Mouse (Mus musculus) forebrain, embryonic 10.5 days (tissue): Measurements from ENCODE around the gene Dnah17. TPM values are rescaled to one million over a fixed set of nuclear protein-coding genes. Genes with fewer than 3 reads are reported as not detected.

Experiments used
- microRNA-seq: library from miRNA; unstranded; fragments of <30 nt; microRNA quantifications from one replicate; pipeline ENCODE4, GENCODE M21; 2017
- polyA plus RNA-seq: library from polyadenylated mRNA; unstranded; fragments of >200 nt; fragmentation: Nextera tagmentation; extraction: Ambion mirVana; gene quantifications from 2 replicates; pipeline ENCODE4 v1.2.1, GENCODE M21; 2016

Dnah17 gene
- polyA plus RNA-seq, 1 experiment from 2014 or later, result 0.27 TPM

Small RNAs within 50 kb of the gene (microRNA-seq; reads per million reads assigned to microRNA genes)
- gene Mir6933, result not detected

Other genes with a start within 250 kb of the Dnah17 start
- 13.6 and 14.7 TPM in 2 replicates for gene Socs3, start 160.6 kb downstream of the Dnah17 start, polyA plus RNA-seq
- 43.8 and 44.7 TPM in 2 replicates for gene Pgs1, start 144.3 kb downstream of the Dnah17 start, polyA plus RNA-seq
- gene Cyth1, start 118.0 kb upstream of the Dnah17 start, polyA plus RNA-seq, result 10.1 and 11.5 TPM in 2 replicates
- 22.9 and 24.6 TPM in 2 replicates for gene Usp36, start 159.6 kb upstream of the Dnah17 start, polyA plus RNA-seq
- 0.16 and 0.26 TPM in 2 replicates for gene Cep295nl, start 211.9 kb upstream of the Dnah17 start, polyA plus RNA-seq
- gene Timp2, start 225.1 kb upstream of the Dnah17 start, polyA plus RNA-seq, result 31.3 and 35.1 TPM in 2 replicates